Mouse (Mus musculus): Measurements from ENCODE around the gene H2-M10.6. TPM values are rescaled to one million over a fixed set of nuclear protein-coding genes. Genes with fewer than 3 reads are reported as not detected.

H2-M10.6 gene
- total RNA-seq, 1 experiment = not detected

GRCm38 (mm10) chr17:36839001-36839400 is 27.0 kb downstream of the H2-M10.6 start:
- no peaks in the 10 kb centered on the region; the same call in 1 of the 2 replicates for H3K36me3 ChIP-seq (ENCODE audit: control insufficient read depth, insufficient read depth, low read length, poor library complexity, severe bottlenecking)
- TF ChIP-seq CHD2 (IDR thresholded peaks at IDR 0.05; ENCODE audit: low read depth, low read length) = no peak
- TF ChIP-seq ZC3H11A (IDR thresholded peaks at IDR 0.05; ENCODE audit: borderline replicate concordance, low read depth, low read length) = no peak
- no peak for TF ChIP-seq ZNF384 (IDR thresholded peaks at IDR 0.05; ENCODE audit: low read depth, low read length)
- TF ChIP-seq HCFC1 (IDR thresholded peaks at IDR 0.05; ENCODE audit: borderline replicate concordance, insufficient read depth, low read length) = no peak
- no peak for TF ChIP-seq MAFK (IDR thresholded peaks at IDR 0.05; ENCODE audit: insufficient read depth, low read depth, low read length)
- no peaks in the 10 kb centered on the region for H3K9me3 ChIP-seq (ENCODE audit: control insufficient read depth, insufficient read depth, low read depth, low read length)
- in situ Hi-C loops (cut with MboI; ENCODE audit: low sequenced_read_pairs in 2 of 2, unreplicated experiment in 2 of 2) = no loop called here
- H3K4me3 ChIP-seq (ENCODE audit: insufficient read depth in 1 of 2, low read depth in 1 of 2, low read length in 2 of 2, poor library complexity in 1 of 2, severe bottlenecking in 1 of 2) = no peak overlapping the region
- no peak for DNase-seq (ENCODE audit: low read depth, low spot score)
- H3K9ac ChIP-seq (ENCODE audit: insufficient read depth, low read depth, low read length, poor library complexity, severe bottlenecking) = no peak overlapping the region
- H3K4me1 ChIP-seq (ENCODE audit: control insufficient read depth in 2 of 2, insufficient read depth in 2 of 2, low read length in 2 of 2, poor library complexity in 1 of 2) = peaks cover 13 to 29% of the 10 kb centered on the region in 2 experiments
- H3K27ac ChIP-seq (ENCODE audit: insufficient read depth, low read depth, low read length, poor library complexity, severe bottlenecking) = no peak overlapping the region

- H3K36me3 ChIP-seq (ENCODE audit: control insufficient read depth, insufficient read depth, low read length, poor library complexity, severe bottlenecking) = no peaks in the 10 kb centered on the region; the same call in 1 of the 2 replicates
- TF ChIP-seq ZC3H11A (IDR thresholded peaks at IDR 0.05; ENCODE audit: borderline replicate concordance, low read depth, low read length) (no peak), CHD2 (IDR thresholded peaks at IDR 0.05; ENCODE audit: low read depth, low read length) (no peak), ZNF384 (IDR thresholded peaks at IDR 0.05; ENCODE audit: low read depth, low read length) (no peak), HCFC1 (IDR thresholded peaks at IDR 0.05; ENCODE audit: borderline replicate concordance, insufficient read depth, low read length) (no peak), MAFK (IDR thresholded peaks at IDR 0.05; ENCODE audit: insufficient read depth, low read depth, low read length) (no peak)
- H3K9ac ChIP-seq (ENCODE audit: insufficient read depth, low read depth, low read length, poor library complexity, severe bottlenecking) = no peak overlapping the region
- in situ Hi-C loops (cut with MboI; ENCODE audit: low sequenced_read_pairs in 2 of 2, unreplicated experiment in 2 of 2) = no loop called here
- H3K4me3 ChIP-seq (ENCODE audit: insufficient read depth in 1 of 2, low read depth in 1 of 2, low read length in 2 of 2, poor library complexity in 1 of 2, severe bottlenecking in 1 of 2) = no peak overlapping the region
- H3K4me1 ChIP-seq (ENCODE audit: control insufficient read depth in 2 of 2, insufficient read depth in 2 of 2, low read length in 2 of 2, poor library complexity in 1 of 2) = peaks cover 14 to 31% of the 10 kb centered on the region in 2 experiments
- no peak overlapping the region for H3K27ac ChIP-seq (ENCODE audit: insufficient read depth, low read depth, low read length, poor library complexity, severe bottlenecking)
- H3K9me3 ChIP-seq (ENCODE audit: control insufficient read depth, insufficient read depth, low read depth, low read length) = no peaks in the 10 kb centered on the region
- no peak for DNase-seq (ENCODE audit: low read depth, low spot score)
These were observed 28.0 kb downstream of the H2-M10.6 start for GRCm38 (mm10) chr17:36839931-36840330.

- in situ Hi-C loops (cut with MboI; ENCODE audit: low sequenced_read_pairs in 2 of 2, unreplicated experiment in 2 of 2) = no loop called here
- no peaks in the 10 kb centered on the region for H3K9me3 ChIP-seq (ENCODE audit: control insufficient read depth, insufficient read depth, low read depth, low read length)
- no peak for DNase-seq (ENCODE audit: low read depth, low spot score)
- H3K4me1 ChIP-seq (ENCODE audit: control insufficient read depth in 2 of 2, insufficient read depth in 2 of 2, low read length in 2 of 2, poor library complexity in 1 of 2) = peaks cover 14 to 38% of the 10 kb centered on the region in 2 experiments
- no peak overlapping the region for H3K4me3 ChIP-seq (ENCODE audit: insufficient read depth in 1 of 2, low read depth in 1 of 2, low read length in 2 of 2, poor library complexity in 1 of 2, severe bottlenecking in 1 of 2)
- no peak overlapping the region for H3K27ac ChIP-seq (ENCODE audit: insufficient read depth, low read depth, low read length, poor library complexity, severe bottlenecking)
- no peak for TF ChIP-seq HCFC1 (IDR thresholded peaks at IDR 0.05; ENCODE audit: borderline replicate concordance, insufficient read depth, low read length)
- no peak for TF ChIP-seq MAFK (IDR thresholded peaks at IDR 0.05; ENCODE audit: insufficient read depth, low read depth, low read length)
- TF ChIP-seq ZC3H11A (IDR thresholded peaks at IDR 0.05; ENCODE audit: borderline replicate concordance, low read depth, low read length) = no peak
- no peak for TF ChIP-seq CHD2 (IDR thresholded peaks at IDR 0.05; ENCODE audit: low read depth, low read length)
- TF ChIP-seq ZNF384 (IDR thresholded peaks at IDR 0.05; ENCODE audit: low read depth, low read length) = no peak
- H3K9ac ChIP-seq (ENCODE audit: insufficient read depth, low read depth, low read length, poor library complexity, severe bottlenecking) = no peak overlapping the region; the same call in 1 of the 2 replicates
- H3K36me3 ChIP-seq (ENCODE audit: control insufficient read depth, insufficient read depth, low read length, poor library complexity, severe bottlenecking) = no peaks in the 10 kb centered on the region; the same call in 1 of the 2 replicates
These were observed 29.0 kb downstream of the H2-M10.6 start for GRCm38 (mm10) chr17:36840961-36841445.

GRCm38 (mm10) chr17:36843696-36844095 is 31.7 kb downstream of the H2-M10.6 start:
- H3K4me1 ChIP-seq (ENCODE audit: control insufficient read depth in 2 of 2, insufficient read depth in 2 of 2, low read length in 2 of 2, poor library complexity in 1 of 2) = peaks cover 7 to 36% of the 10 kb centered on the region in 2 experiments; a peak in 3 of 4 replicates
- in situ Hi-C loops (cut with MboI; ENCODE audit: low sequenced_read_pairs in 2 of 2, unreplicated experiment in 2 of 2) = no loop called here
- no peaks in the 10 kb centered on the region for H3K9me3 ChIP-seq (ENCODE audit: control insufficient read depth, insufficient read depth, low read depth, low read length)
- no peak overlapping the region for H3K9ac ChIP-seq (ENCODE audit: insufficient read depth, low read depth, low read length, poor library complexity, severe bottlenecking)
- TF ChIP-seq CHD2 (IDR thresholded peaks at IDR 0.05; ENCODE audit: low read depth, low read length) = no peak
- no peak for TF ChIP-seq ZNF384 (IDR thresholded peaks at IDR 0.05; ENCODE audit: low read depth, low read length)
- no peak for TF ChIP-seq ZC3H11A (IDR thresholded peaks at IDR 0.05; ENCODE audit: borderline replicate concordance, low read depth, low read length)
- TF ChIP-seq MAFK (IDR thresholded peaks at IDR 0.05; ENCODE audit: insufficient read depth, low read depth, low read length) = no peak
- no peak for TF ChIP-seq HCFC1 (IDR thresholded peaks at IDR 0.05; ENCODE audit: borderline replicate concordance, insufficient read depth, low read length)
- peaks cover 2% of the 10 kb centered on the region; the same call in 1 of the 2 replicates for H3K36me3 ChIP-seq (ENCODE audit: control insufficient read depth, insufficient read depth, low read length, poor library complexity, severe bottlenecking)
- peak overlapping the region; percentile 35; the same call in 1 of the 2 replicates for H3K27ac ChIP-seq (ENCODE audit: insufficient read depth, low read depth, low read length, poor library complexity, severe bottlenecking)
- no peak for DNase-seq (ENCODE audit: low read depth, low spot score)
- H3K4me3 ChIP-seq (ENCODE audit: insufficient read depth in 1 of 2, low read depth in 1 of 2, low read length in 2 of 2, poor library complexity in 1 of 2, severe bottlenecking in 1 of 2) = no peak overlapping the region; a peak in 1 of 4 replicates
